Mouse (Mus musculus): Measurements from ENCODE around the gene Ubap1l. TPM values are rescaled to one million over a fixed set of nuclear protein-coding genes. Genes with fewer than 3 reads are reported as not detected.

Ubap1l gene
- 3.8 and 5.0 TPM in 2 replicates for polyA plus RNA-seq (2015; fragmentation: Nextera tagmentation; extraction: Ambion mirVana)

GRCm38 (mm10) chr9:65360641-65361448 lies at the start of gene Ubap1l:
Ubap1l (plus strand) TSS chr9:65361041.

GRCm38 (mm10) chr9:65345854-65346475 lies 14.9 kb upstream of the Ubap1l start, which contains the start of gene Pdcd7:
Pdcd7 (plus strand) TSS chr9:65346104.

GRCm38 (mm10) chr9:65391613-65391964 lies 30.7 kb downstream of the Ubap1l start, which contains the start of gene Kbtbd13:
Kbtbd13 (minus strand) TSS chr9:65391652.

GRCm38 (mm10) chr9:65398279-65398678 lies 37.4 kb downstream of the Ubap1l start, which contains the start of gene Rasl12:
Rasl12 (plus strand) TSS chr9:65398506.

GRCm38 (mm10) chr9:65422760-65423501 lies 62.1 kb downstream of the Ubap1l start, which contains the start of gene Slc51b:
Slc51b (minus strand) TSS chr9:65422955.

Other genes with a start within 250 kb of the Ubap1l start
- 7.2 and 8.1 TPM in 2 replicates for gene Igdcc3, start 219.9 kb upstream of the Ubap1l start, polyA plus RNA-seq (2015; fragmentation: Nextera tagmentation; extraction: Ambion mirVana)
- gene Parp16, start 165.7 kb upstream of the Ubap1l start, polyA plus RNA-seq (2015; fragmentation: Nextera tagmentation; extraction: Ambion mirVana), result 7.5 and 9.4 TPM in 2 replicates
- 0.19 and 0.23 TPM in 2 replicates for gene Cilp, start 95.9 kb upstream of the Ubap1l start, polyA plus RNA-seq (2015; fragmentation: Nextera tagmentation; extraction: Ambion mirVana)
- gene Clpx, start 66.8 kb upstream of the Ubap1l start, polyA plus RNA-seq (2015; fragmentation: Nextera tagmentation; extraction: Ambion mirVana), result 33.9 and 35.7 TPM in 2 replicates
- 13.2 and 15.3 TPM in 2 replicates for gene Pdcd7, start 14.9 kb upstream of the Ubap1l start, polyA plus RNA-seq (2015; fragmentation: Nextera tagmentation; extraction: Ambion mirVana)
- 0.22 and 0.69 TPM in 2 replicates for gene Kbtbd13, start 30.6 kb downstream of the Ubap1l start, polyA plus RNA-seq (2015; fragmentation: Nextera tagmentation; extraction: Ambion mirVana)
- 4.3 and 5.9 TPM in 2 replicates for gene Rasl12, start 37.5 kb downstream of the Ubap1l start, polyA plus RNA-seq (2015; fragmentation: Nextera tagmentation; extraction: Ambion mirVana)
- not detected in 2 replicates for gene Slc51b, start 61.9 kb downstream of the Ubap1l start, polyA plus RNA-seq (2015; fragmentation: Nextera tagmentation; extraction: Ambion mirVana)
- gene Mtfmt, start 74.7 kb downstream of the Ubap1l start, polyA plus RNA-seq (2015; fragmentation: Nextera tagmentation; extraction: Ambion mirVana), result 19.6 and 20.9 TPM in 2 replicates
- gene Spg21, start 99.9 kb downstream of the Ubap1l start, polyA plus RNA-seq (2015; fragmentation: Nextera tagmentation; extraction: Ambion mirVana), result 76.2 and 82.0 TPM in 2 replicates
- 0.65 and 1.1 TPM in 2 replicates for gene Ankdd1a, start 159.2 kb downstream of the Ubap1l start, polyA plus RNA-seq (2015; fragmentation: Nextera tagmentation; extraction: Ambion mirVana)
- gene Plekho2, start 219.0 kb downstream of the Ubap1l start, polyA plus RNA-seq (2015; fragmentation: Nextera tagmentation; extraction: Ambion mirVana), result 5.6 and 6.4 TPM in 2 replicates
- gene Pif1, start 226.1 kb downstream of the Ubap1l start, polyA plus RNA-seq (2015; fragmentation: Nextera tagmentation; extraction: Ambion mirVana), result 1.4 TPM in 2 replicates